In genomic region chr10:88380430-88381060, GRCm38 (mm10) we compare ENCODE assay signal across 8 mouse cellular contexts. TPM values are rescaled to one million over a fixed set of nuclear protein-coding genes. Genes with fewer than 3 reads are reported as not detected.
DNase-seq lines count a peak whose midpoint lies in the region; ATAC-seq and TF ChIP-seq lines count a peak whose summit lies in the region.

No protein-coding gene starts in this region.

- no peaks in the 10 kb centered on the region for H3K9me3 ChIP-seq in liver, embryonic 11.5 days (ENCODE audit: control insufficient read depth, low read length)
- no peaks in the 10 kb centered on the region for H3K9me3 ChIP-seq in erythroblast, embryonic 14.5 days (ENCODE audit: control insufficient read depth, low read length)
- H3K9me3 ChIP-seq in intestine, postnatal 0 days (ENCODE audit: control insufficient read depth), result no peaks in the 10 kb centered on the region
- no peaks in the 10 kb centered on the region for H3K9me3 ChIP-seq in midbrain, embryonic 12.5 days

- WGBS in liver, embryonic 11.5 days, result 56% methylated on average over 14 of the region's 14 CpGs
- 41% methylated on average over 14 of the region's 14 CpGs for WGBS in intestine, postnatal 0 days
- 59% methylated on average over 14 of the region's 14 CpGs for WGBS in midbrain, embryonic 12.5 days

- ATAC-seq in liver, embryonic 11.5 days (replicated peaks; ENCODE audit: low FRiP score), result peak; percentile 1; the same call in 1 of the 2 replicates
- no peak for ATAC-seq in intestine, postnatal 0 days
- ATAC-seq in midbrain, embryonic 12.5 days (ENCODE audit: low FRiP score, low read depth), result no peak

- H3K4me2 ChIP-seq in liver, embryonic 11.5 days, result peak overlapping the region; percentile 94
- peak overlapping the region; percentile 93 for H3K4me2 ChIP-seq in intestine, postnatal 0 days (replicated peaks; ENCODE audit: low read depth)
- H3K4me2 ChIP-seq in midbrain, embryonic 12.5 days (replicated peaks), result peak overlapping the region; percentile 89

- peaks cover 29% of the 10 kb centered on the region for H3K4me1 ChIP-seq in liver, embryonic 11.5 days (replicated peaks; ENCODE audit: control insufficient read depth, insufficient read depth, low read length)
- peaks cover 43% of the 10 kb centered on the region for H3K4me1 ChIP-seq in erythroblast, embryonic 14.5 days (ENCODE audit: control insufficient read depth)
- no peaks in the 10 kb centered on the region for H3K4me1 ChIP-seq in intestine, postnatal 0 days (replicated peaks; ENCODE audit: control insufficient read depth, insufficient read depth, low read length)
- H3K4me1 ChIP-seq in midbrain, embryonic 12.5 days, result peaks cover 8% of the 10 kb centered on the region; the same call in 1 of the 2 replicates

- H3K36me3 ChIP-seq in liver, embryonic 11.5 days (ENCODE audit: control insufficient read depth, insufficient read depth, low read length), result no peaks in the 10 kb centered on the region
- H3K36me3 ChIP-seq in erythroblast, embryonic 14.5 days (ENCODE audit: control insufficient read depth), result no peaks in the 10 kb centered on the region
- H3K36me3 ChIP-seq in intestine, postnatal 0 days (ENCODE audit: control insufficient read depth, insufficient read depth), result no peaks in the 10 kb centered on the region
- no peaks in the 10 kb centered on the region for H3K36me3 ChIP-seq in midbrain, embryonic 12.5 days

- TF ChIP-seq CTCF in intestine, postnatal 0 days (IDR thresholded peaks at IDR 0.05; ENCODE audit: low read depth), result peak; percentile 39

- H3K9ac ChIP-seq in liver, embryonic 11.5 days (ENCODE audit: low read depth, low read length), result no peak overlapping the region; the same call in 1 of the 2 replicates
- H3K9ac ChIP-seq in intestine, postnatal 0 days (ENCODE audit: low read depth, low read length), result no peak overlapping the region
- H3K9ac ChIP-seq in midbrain, embryonic 12.5 days (replicated peaks), result no peak overlapping the region

- peak overlapping the region; percentile 83 for H3K4me3 ChIP-seq in liver, embryonic 11.5 days (ENCODE audit: low read depth, low read length)
- peak overlapping the region; percentile 80 for H3K4me3 ChIP-seq in erythroblast, embryonic 14.5 days (replicated peaks)
- peak overlapping the region; percentile 76 for H3K4me3 ChIP-seq in intestine, postnatal 0 days (ENCODE audit: low read depth, low read length)
- H3K4me3 ChIP-seq in midbrain, embryonic 12.5 days, result peak overlapping the region; percentile 87

- no peak overlapping the region for H3K27ac ChIP-seq in liver, embryonic 11.5 days (ENCODE audit: low read depth, low read length)
- H3K27ac ChIP-seq in intestine, postnatal 0 days (ENCODE audit: low read depth, low read length), result peak overlapping the region; percentile 29; the same call in 1 of the 2 replicates
- H3K27ac ChIP-seq in midbrain, embryonic 12.5 days (replicated peaks), result no peak overlapping the region

- no peaks in the 10 kb centered on the region for H3K27me3 ChIP-seq in liver, embryonic 11.5 days (replicated peaks; ENCODE audit: control insufficient read depth, insufficient read depth, low read length)
- H3K27me3 ChIP-seq in erythroblast, embryonic 14.5 days (ENCODE audit: control insufficient read depth), result no peaks in the 10 kb centered on the region
- H3K27me3 ChIP-seq in intestine, postnatal 0 days (replicated peaks; ENCODE audit: control insufficient read depth, insufficient read depth, low read length), result no peaks in the 10 kb centered on the region
- no peaks in the 10 kb centered on the region for H3K27me3 ChIP-seq in midbrain, embryonic 12.5 days

- DNase-seq in liver, embryonic 11.5 days (ENCODE audit: low spot score), result no peak
- no peak for DNase-seq in liver
- DNase-seq in right cerebral cortex, postnatal 10 days (ENCODE audit: low spot score in 2 of 2), result no peak
- DNase-seq in right cerebral cortex, postnatal 25 days, result no peak
- DNase-seq in urinary bladder, postnatal 36 days (ENCODE audit: low spot score in 2 of 2), result no peak

RNA-seq across cellular contexts. Expression of gene Gnptab, which starts 1.6 kb away (rescaled TPM):
- 10.1 and 11.4 TPM in 2 replicates for polyA plus RNA-seq in liver, embryonic 11.5 days (2014; fragmentation: Nextera tagmentation; extraction: Ambion mirVana)
- polyA plus RNA-seq in erythroblast, embryonic 14.5 days (2012), result 0.01 and 0.08 TPM in 2 replicates
- 6.2 and 6.7 TPM in 2 replicates for polyA plus RNA-seq in intestine, postnatal 0 days (2015; fragmentation: Nextera tagmentation; extraction: Ambion mirVana)
- polyA plus RNA-seq in midbrain, embryonic 12.5 days (2016; fragmentation: Nextera tagmentation; extraction: Ambion mirVana), result 12.2 and 13.5 TPM in 2 replicates

RNA-seq across cellular contexts. Expression of gene Dram1, which starts 1.7 kb away (rescaled TPM):
- polyA plus RNA-seq in liver, embryonic 11.5 days (2014; fragmentation: Nextera tagmentation; extraction: Ambion mirVana), result 0.99 and 1.0 TPM in 2 replicates
- polyA plus RNA-seq in erythroblast, embryonic 14.5 days (2012), result not detected in 2 replicates
- 2.0 and 2.1 TPM in 2 replicates for polyA plus RNA-seq in intestine, postnatal 0 days (2015; fragmentation: Nextera tagmentation; extraction: Ambion mirVana)
- 0.80 and 0.84 TPM in 2 replicates for polyA plus RNA-seq in midbrain, embryonic 12.5 days (2016; fragmentation: Nextera tagmentation; extraction: Ambion mirVana)
